Mouse (Mus musculus): ENCODE data around the gene Fam184a.

- TF ChIP-seq FLI1 (IDR thresholded peaks at IDR 0.05; ENCODE audit: low read length) (no peak), GATA1 (IDR thresholded peaks at IDR 0.05; ENCODE audit: borderline replicate concordance, low read length) (no peak)
Measured at GRCm38 (mm10) chr10:53613955-53614354, 137.0 kb downstream of the Fam184a start.

All from megakaryocyte, embryonic 14.5 days (primary cell).